Mouse (Mus musculus): ENCODE data around the gene Rpusd2. TPM values are rescaled to one million over a fixed set of nuclear protein-coding genes. Genes with fewer than 3 reads are reported as not detected.

Gene Rpusd2
- polyA plus RNA-seq, 1 experiment: 6.2 TPM

GRCm38 (mm10) chr2:119028941-119029551, 5.5 kb upstream of the Rpusd2 start, which contains the start of gene Ccdc32:
Ccdc32 (minus strand) TSS chr2:119029393.
- peak; percentile 97 to 98 for DNase-seq (ENCODE audit: extremely low spot score in 1 of 2, low spot score in 1 of 2)

DNA sequence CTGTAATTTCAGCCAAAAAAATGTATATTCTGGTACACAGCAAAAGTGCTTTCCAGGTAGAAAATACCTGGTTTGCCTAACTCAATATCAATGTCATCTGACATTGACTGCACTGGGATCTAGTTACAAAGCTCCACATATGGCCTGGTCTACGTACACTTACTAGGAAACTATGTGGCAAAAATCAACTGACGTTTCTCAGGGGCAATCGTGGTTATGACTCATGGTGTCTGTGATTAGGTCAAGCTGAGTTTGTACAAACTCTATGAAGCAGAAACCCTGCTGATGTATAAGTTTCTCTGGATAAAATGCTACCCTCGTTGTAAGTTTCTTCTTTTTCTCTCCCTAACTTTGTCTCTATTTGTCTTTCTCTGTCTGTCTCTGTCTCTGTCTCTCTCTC, 2.4 kb upstream of the Rpusd2 start:
- no peak for DNase-seq (ENCODE audit: extremely low spot score in 1 of 2, low spot score in 1 of 2)

DNA sequence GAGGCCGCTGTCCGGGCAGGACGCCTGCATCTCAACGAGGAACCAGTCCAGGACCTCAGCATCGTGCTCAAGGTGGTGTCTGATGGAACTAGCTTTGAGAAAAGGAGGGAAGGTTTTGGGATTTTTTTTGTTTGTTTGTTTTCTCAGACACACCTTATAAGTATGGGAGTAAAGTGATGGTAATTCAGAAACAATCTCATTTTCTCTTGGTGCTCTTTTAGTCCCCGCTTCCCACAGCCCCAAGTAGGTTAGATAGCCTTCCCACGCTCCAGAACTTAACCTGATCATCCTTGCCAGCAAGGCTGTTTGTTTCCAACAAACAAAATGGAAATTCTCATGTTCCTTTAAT, 781 bp downstream of the Rpusd2 start:
- no peak for DNase-seq (ENCODE audit: extremely low spot score in 1 of 2, low spot score in 1 of 2)

DNA sequence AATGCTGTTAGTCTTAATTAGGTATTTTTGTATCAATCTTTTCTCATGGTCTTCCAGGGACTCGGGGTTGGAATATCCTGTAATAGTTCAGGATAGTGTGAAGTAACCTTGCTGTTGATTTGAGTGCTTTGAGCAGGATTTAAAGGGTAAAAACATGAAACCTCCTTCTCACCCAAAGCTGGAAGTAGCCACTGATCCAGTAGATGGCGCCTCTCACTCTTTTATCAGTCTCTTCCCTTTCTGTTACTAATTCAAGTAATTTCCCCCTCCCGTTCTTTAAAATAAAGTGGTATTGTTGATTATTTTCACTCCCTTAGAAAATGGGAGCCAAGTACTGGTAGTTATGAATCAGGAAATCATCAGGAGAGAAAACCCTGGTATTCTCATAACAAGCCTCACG, 6.3 kb downstream of the Rpusd2 start:
- DNase-seq (ENCODE audit: extremely low spot score in 1 of 2, low spot score in 1 of 2): peak in 1 of 2 experiments; percentile 71

DNA sequence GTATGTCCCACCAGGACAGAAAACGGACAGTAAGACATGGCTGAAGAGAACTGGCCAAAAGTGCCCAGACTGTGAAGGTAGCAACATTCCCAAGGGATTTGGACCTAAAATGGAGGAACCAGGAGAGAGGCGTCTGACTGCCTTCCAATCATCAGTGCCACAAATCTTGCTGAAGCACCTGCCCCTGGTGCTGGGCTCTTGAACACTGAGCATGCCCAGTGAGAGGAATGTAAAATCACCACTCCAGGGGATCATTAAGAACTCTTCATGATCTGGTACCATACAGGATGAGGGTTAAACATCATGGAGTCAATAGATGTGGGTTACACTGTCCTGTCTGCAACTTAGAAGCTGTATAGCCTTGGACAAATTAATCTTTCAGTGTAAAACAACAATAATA, 10.6 kb downstream of the Rpusd2 start:
- no peak for DNase-seq (ENCODE audit: extremely low spot score in 1 of 2, low spot score in 1 of 2)

DNA sequence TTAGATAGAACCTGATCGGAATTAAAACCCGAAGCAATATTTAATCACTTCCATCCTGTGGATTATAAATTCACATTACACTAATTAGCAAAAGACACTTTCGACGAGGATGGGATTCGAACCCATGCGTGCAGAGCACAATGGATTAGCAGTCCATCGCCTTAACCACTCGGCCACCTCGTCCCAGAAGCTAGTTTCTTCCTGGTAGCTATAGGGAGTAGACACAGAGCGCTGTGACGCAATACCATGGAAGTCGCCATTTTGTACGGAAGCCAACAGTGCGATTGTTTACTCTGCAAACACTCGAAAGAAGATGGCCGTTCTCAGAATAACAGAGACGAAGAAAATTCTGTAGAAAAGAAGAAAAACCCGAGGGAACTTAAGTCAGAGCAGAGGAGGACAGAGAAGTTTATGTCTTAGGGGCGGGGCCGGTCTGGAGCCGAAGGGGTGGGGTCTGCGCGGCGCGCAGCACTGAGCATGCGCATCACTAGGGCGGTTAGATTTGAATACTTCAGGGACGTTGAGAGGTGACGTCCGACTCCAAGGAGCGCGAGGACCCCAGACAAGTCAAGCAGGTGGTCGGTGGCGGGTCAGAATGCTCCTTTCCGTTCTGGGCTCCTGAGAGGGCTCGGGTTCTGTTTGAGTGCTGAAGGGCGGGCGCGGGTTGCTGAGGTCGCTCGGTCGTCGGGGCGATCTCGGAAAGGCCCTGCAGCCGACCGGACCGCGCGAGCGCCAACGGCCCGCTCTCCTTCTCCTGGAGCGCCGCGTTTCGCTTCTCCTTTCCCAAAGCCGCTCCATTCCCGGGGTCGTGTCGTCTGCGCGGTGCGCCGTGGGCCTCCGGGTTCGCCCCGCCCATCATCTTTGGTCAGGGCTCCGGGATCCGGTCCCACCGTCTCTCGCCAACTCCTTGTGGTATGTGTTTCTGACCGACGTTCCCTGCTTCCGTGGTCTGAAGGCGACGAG, 12.3 kb downstream of the Rpusd2 start, which contains the start of gene Knl1:
Gene Knl1, plus strand, starts transcription at position 471 of the 963 bp plus-strand sequence.
- DNase-seq (ENCODE audit: extremely low spot score in 1 of 2, low spot score in 1 of 2): peak; percentile 89 to 100

DNA sequence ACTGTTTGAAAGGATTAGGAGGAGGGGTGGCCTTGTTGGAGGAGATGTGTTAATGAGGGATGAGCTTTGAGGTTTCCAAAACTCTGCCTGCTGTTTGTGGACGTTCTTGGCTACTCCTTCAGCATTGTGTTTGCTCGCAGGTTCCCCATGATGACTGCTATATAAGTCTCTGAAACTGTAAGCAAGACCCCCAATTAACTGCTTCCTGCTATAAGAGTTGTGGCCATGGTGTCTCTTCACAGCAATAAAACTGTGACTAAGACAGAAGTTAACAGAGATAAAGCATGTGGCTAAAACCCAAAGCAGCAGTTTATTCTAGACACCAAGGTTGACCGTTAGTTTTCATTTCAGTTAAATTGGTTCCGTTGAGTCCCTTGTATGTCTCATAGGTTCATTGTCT, 13.3 kb downstream of the Rpusd2 start:
- DNase-seq (ENCODE audit: extremely low spot score in 1 of 2, low spot score in 1 of 2): no peak

- DNase-seq (ENCODE audit: extremely low spot score in 1 of 2, low spot score in 1 of 2): no peak
These were observed 15.6 kb downstream of the Rpusd2 start for GRCm38 (mm10) chr2:119050132-119050650.

DNA sequence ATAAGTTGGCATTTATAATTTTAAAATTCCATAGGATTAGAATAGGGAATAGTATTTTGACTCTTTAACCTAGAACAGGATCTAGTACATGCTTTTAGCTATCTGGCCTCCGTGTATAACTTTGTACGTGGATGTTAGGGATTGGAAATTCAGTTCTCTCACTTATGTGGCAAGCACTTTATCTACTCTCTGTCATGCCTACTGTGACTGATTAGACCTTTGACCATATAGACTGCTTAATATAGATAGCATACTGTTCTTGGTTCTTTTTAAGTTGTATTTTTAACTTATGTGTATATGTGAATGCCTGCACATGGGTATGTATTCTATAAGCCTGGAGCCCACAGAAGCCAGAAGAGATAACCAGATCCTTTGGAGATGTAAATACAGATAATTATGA, 25.5 kb downstream of the Rpusd2 start:
- no peak for DNase-seq (ENCODE audit: extremely low spot score in 1 of 2, low spot score in 1 of 2)

- no peak for DNase-seq (ENCODE audit: extremely low spot score in 1 of 2, low spot score in 1 of 2)
These were observed 37.8 kb downstream of the Rpusd2 start for GRCm38 (mm10) chr2:119072397-119072796.

GRCm38 (mm10) chr2:119086156-119086555, 51.6 kb downstream of the Rpusd2 start:
- DNase-seq (ENCODE audit: extremely low spot score in 1 of 2, low spot score in 1 of 2): no peak

Other genes starting within 250 kb of the Rpusd2 start
- gene Knstrn, start 220.8 kb upstream of the Rpusd2 start, polyA plus RNA-seq (2012; rRNA removed): 2.9 and 3.2 TPM in 2 replicates
- 126 and 131 TPM in 2 replicates for gene Ivd, start 172.8 kb upstream of the Rpusd2 start, polyA plus RNA-seq (2012; rRNA removed)
- gene Bahd1, start 134.4 kb upstream of the Rpusd2 start, polyA plus RNA-seq (2012; rRNA removed): 25.4 and 26.8 TPM in 2 replicates
- gene Chst14, start 108.3 kb upstream of the Rpusd2 start, polyA plus RNA-seq (2012; rRNA removed): 3.2 and 3.3 TPM in 2 replicates
- gene Ccdc32, start 5.4 kb upstream of the Rpusd2 start, polyA plus RNA-seq (2012; rRNA removed): 42.7 and 44.2 TPM in 2 replicates
- gene Knl1, start 12.3 kb downstream of the Rpusd2 start, polyA plus RNA-seq (2012; rRNA removed): 0.04 and 0.06 TPM in 2 replicates
- 0.84 and 1.4 TPM in 2 replicates for gene Rad51, start 78.0 kb downstream of the Rpusd2 start, polyA plus RNA-seq (2012; rRNA removed)
- gene Rmdn3, start 122.2 kb downstream of the Rpusd2 start, polyA plus RNA-seq (2012; rRNA removed): 56.6 and 59.2 TPM in 2 replicates
- gene Gchfr, start 133.0 kb downstream of the Rpusd2 start, polyA plus RNA-seq (2012; rRNA removed): 1.1 and 2.3 TPM in 2 replicates
- 0.57 and 0.58 TPM in 2 replicates for gene Gm14137, start 139.7 kb downstream of the Rpusd2 start, polyA plus RNA-seq (2012; rRNA removed)
- 48.3 and 78.0 TPM in 2 replicates for gene Zfyve19, start 173.8 kb downstream of the Rpusd2 start, polyA plus RNA-seq (2012; rRNA removed)
- gene Dnajc17, start 174.0 kb downstream of the Rpusd2 start, polyA plus RNA-seq (2012; rRNA removed): 35.4 and 40.1 TPM in 2 replicates
- not detected in 2 replicates for gene Ppp1r14d, start 195.1 kb downstream of the Rpusd2 start, polyA plus RNA-seq (2012; rRNA removed)
- gene Spint1, start 202.6 kb downstream of the Rpusd2 start, polyA plus RNA-seq (2012; rRNA removed): 1.4 and 1.5 TPM in 2 replicates
- gene Rhov, start 236.5 kb downstream of the Rpusd2 start, polyA plus RNA-seq (2012; rRNA removed): 6.2 and 6.5 TPM in 2 replicates